ENCODE assay signal across 10 mouse cellular contexts in the genomic region with DNA sequence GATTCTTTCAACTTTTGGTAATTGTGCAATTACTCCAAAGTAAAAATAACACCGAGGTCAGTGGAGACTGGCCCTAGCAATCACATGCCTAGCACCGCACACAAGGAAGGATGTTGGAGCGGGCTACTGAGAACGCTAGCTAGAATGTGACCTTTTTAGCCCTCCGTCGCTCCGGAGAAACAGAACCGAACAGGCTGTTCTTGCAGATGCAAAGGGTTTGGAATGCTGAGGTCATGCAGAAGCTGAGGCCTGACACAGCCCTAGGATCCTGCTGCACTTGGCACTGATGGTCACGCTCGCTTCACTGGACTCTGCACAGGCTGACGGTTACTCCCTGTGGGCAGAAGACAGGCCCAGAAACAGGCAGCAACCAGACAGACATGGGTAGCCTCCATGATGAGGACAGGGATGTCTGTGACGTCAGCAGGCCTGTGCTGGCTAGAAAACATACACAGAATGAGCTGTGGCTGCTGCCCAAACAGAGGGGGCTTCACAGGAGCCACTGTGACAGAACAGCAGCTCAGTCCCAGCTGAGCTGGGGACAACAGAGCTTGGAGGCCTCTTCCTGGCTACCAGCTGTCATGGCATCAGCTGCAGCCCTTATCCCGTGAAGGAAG. TPM values are rescaled to one million over a fixed set of nuclear protein-coding genes. Genes with fewer than 3 reads are reported as not detected.
DNase-seq lines count a peak whose midpoint lies in the region; ATAC-seq and TF ChIP-seq lines count a peak whose summit lies in the region.
"Had no signal": no experiment of that assay in that cellular context is flagged by ENCODE, and none has a peak within 500 bp of the region (broad histone marks: within the 10 kb centered on the region; RNA-seq: fewer than 3 reads in every experiment).

No protein-coding gene starts in this region.

- H3K4me1 ChIP-seq in liver, adult 2 months (ENCODE audit: control insufficient read depth, insufficient read depth, low read length) = peaks cover 43% of the 10 kb centered on the region
- H3K4me1 ChIP-seq in liver, embryonic 11.5 days (replicated peaks; ENCODE audit: control insufficient read depth, insufficient read depth, low read length) = peaks cover 25% of the 10 kb centered on the region

- peak overlapping the region; percentile 26 for H3K27ac ChIP-seq in liver, adult 2 months (replicated peaks; ENCODE audit: insufficient read depth, low read depth, low read length)
- H3K27ac ChIP-seq in liver, embryonic 11.5 days (ENCODE audit: low read depth, low read length) = no peak overlapping the region
- H3K27ac ChIP-seq: hindbrain, embryonic 10.5 days; liver, embryonic 13.5 days had no signal

- H3K9ac ChIP-seq in liver, adult 2 months (ENCODE audit: low read depth, low read length) = 0 out of 2 replicates have a peak overlapping the region, but pooled peaks have one; percentile 1
- H3K9ac ChIP-seq in liver, embryonic 11.5 days (ENCODE audit: low read depth, low read length) = no peak overlapping the region
- H3K9ac ChIP-seq: liver, embryonic 13.5 days had no signal

- no peak overlapping the region for H3K4me2 ChIP-seq in liver, embryonic 11.5 days
- H3K4me2 ChIP-seq: liver, embryonic 13.5 days had no signal

- no peak overlapping the region for H3K4me3 ChIP-seq in liver, adult 2 months (ENCODE audit: insufficient read depth, low read depth, low read length)
- H3K4me3 ChIP-seq in liver, embryonic 11.5 days (ENCODE audit: low read depth, low read length) = no peak overlapping the region
- H3K4me3 ChIP-seq: hindbrain, embryonic 10.5 days; liver, embryonic 13.5 days had no signal

- WGBS in liver, adult 2 months = 62% methylated on average over 13 of the region's 13 CpGs
- WGBS in liver, embryonic 11.5 days = 90% methylated on average over 13 of the region's 13 CpGs

- no peaks in the 10 kb centered on the region; the same call in 1 of the 2 replicates for H3K36me3 ChIP-seq in liver, adult 2 months (ENCODE audit: control insufficient read depth, insufficient read depth, low read length)
- peaks cover 41% of the 10 kb centered on the region for H3K36me3 ChIP-seq in liver, embryonic 11.5 days (ENCODE audit: control insufficient read depth, insufficient read depth, low read length)

- peaks cover 10% of the 10 kb centered on the region; the same call in 1 of the 2 replicates for H3K79me2 ChIP-seq in liver, adult 2 months (ENCODE audit: control insufficient read depth, insufficient read depth, low read length)

- peak; percentile 19 for DNase-seq in adrenal gland, adult 2 months
- no peak for DNase-seq in adrenal gland, postnatal 10 days
- peak; percentile 53 for DNase-seq in liver, adult 2 months (ENCODE audit: extremely low read depth, low read depth, low spot score)
- DNase-seq in liver, embryonic 11.5 days (ENCODE audit: low spot score) = no peak
- peak; percentile 69 for DNase-seq in heart, postnatal 25 days (ENCODE audit: low spot score)
- peak; percentile 57 for DNase-seq in lung, postnatal 14 days
- no peak for DNase-seq in thymus, postnatal 0 days (ENCODE audit: low spot score)
- DNase-seq in urinary bladder, postnatal 4 days (ENCODE audit: low spot score in 2 of 2) = no peak
- DNase-seq: liver, embryonic 13.5 days had no signal

- ATAC-seq in liver, embryonic 11.5 days (replicated peaks; ENCODE audit: low FRiP score) = no peak

- H3K27me3 ChIP-seq in liver, adult 2 months (ENCODE audit: control insufficient read depth, insufficient read depth, low read length) = no peaks in the 10 kb centered on the region
- H3K27me3 ChIP-seq in liver, embryonic 11.5 days (replicated peaks; ENCODE audit: control insufficient read depth, insufficient read depth, low read length) = no peaks in the 10 kb centered on the region
- H3K27me3 ChIP-seq: liver, embryonic 13.5 days had no signal

- TF ChIP-seq POLR2A in liver, adult 2 months (IDR thresholded peaks at IDR 0.05; ENCODE audit: extremely low read depth, insufficient read depth, low read length) = no peak

- H3K9me3 ChIP-seq in liver, embryonic 11.5 days (ENCODE audit: control insufficient read depth, low read length) = no peaks in the 10 kb centered on the region
- H3K9me3 ChIP-seq: hindbrain, embryonic 10.5 days; liver, embryonic 13.5 days had no signal

- TF ChIP-seq CTCF in liver, adult 2 months (IDR thresholded peaks at IDR 0.05; ENCODE audit: low read depth, low read length) = no peak

- intact Hi-C loops in heart, postnatal 25 days (cut with DNase I) = loop anchor here (5.0 kb wide), 1 partner anchor 70 kb away; no protein-coding TSS in a partner anchor

RNA-seq across cellular contexts. Expression of a gene that starts 8.5 kb away (rescaled TPM):
- total RNA-seq in adrenal gland, adult 2 months (2021) = 10 to 100 TPM; 17.9 to 21.0 TPM
- polyA plus RNA-seq in adrenal gland, adult 2 months (2012; rRNA removed) = 26.4 and 30.5 TPM in 2 replicates
- total RNA-seq in adrenal gland, postnatal 10 days (2021) = 10 to 100 TPM; 17.6 to 19.4 TPM
- 12.7 and 15.5 TPM in 2 replicates for total RNA-seq in liver, adult 2 months (2014; rRNA removed)
- polyA plus RNA-seq in liver, adult 2 months (2012; rRNA removed) = 24.3 and 27.3 TPM in 2 replicates
- 42.6 and 47.4 TPM in 2 replicates for polyA plus RNA-seq in liver, embryonic 11.5 days (2014; fragmentation: Nextera tagmentation; extraction: Ambion mirVana)
- total RNA-seq in heart, postnatal 25 days (2021) = 1 to 10 TPM; 8.6 to 9.9 TPM
- 47.5 and 51.5 TPM in 2 replicates for polyA plus RNA-seq in thymus, postnatal 0 days (2015; fragmentation: Nextera tagmentation; extraction: Ambion mirVana)

RNA-seq across cellular contexts. Expression of a gene that starts 23.0 kb away (rescaled TPM):
- 1 to 10 TPM; 9.5 to 9.8 TPM for total RNA-seq in adrenal gland, adult 2 months (2021)
- 5.1 and 7.4 TPM in 2 replicates for polyA plus RNA-seq in adrenal gland, adult 2 months (2012; rRNA removed)
- 1 to 10 TPM; 8.1 to 9.2 TPM for total RNA-seq in adrenal gland, postnatal 10 days (2021)
- total RNA-seq in liver, adult 2 months (2014; rRNA removed) = 4.8 and 5.6 TPM in 2 replicates
- polyA plus RNA-seq in liver, adult 2 months (2012; rRNA removed) = 4.2 and 5.6 TPM in 2 replicates
- polyA plus RNA-seq in liver, embryonic 11.5 days (2014; fragmentation: Nextera tagmentation; extraction: Ambion mirVana) = 18.6 and 19.1 TPM in 2 replicates
- 1 to 10 TPM; 6.1 to 6.4 TPM for total RNA-seq in heart, postnatal 25 days (2021)
- 121 and 126 TPM in 2 replicates for polyA plus RNA-seq in thymus, postnatal 0 days (2015; fragmentation: Nextera tagmentation; extraction: Ambion mirVana)

Comparison
In these comparisons a context has a peak if more than half of its experiments do, and no peak if none do; other contexts are left out.
1. DNase-seq: peak in adrenal gland, adult 2 months (single experiment), liver, adult 2 months (single experiment), heart, postnatal 25 days (single experiment) and lung, postnatal 14 days (single experiment); none in adrenal gland, postnatal 10 days (single experiment), liver, embryonic 11.5 days (single experiment), thymus, postnatal 0 days (single experiment) and urinary bladder, postnatal 4 days (0 of 2).